Mouse (Mus musculus): ENCODE results near the gene Cyp19a1.

Gene Cyp19a1

DNA sequence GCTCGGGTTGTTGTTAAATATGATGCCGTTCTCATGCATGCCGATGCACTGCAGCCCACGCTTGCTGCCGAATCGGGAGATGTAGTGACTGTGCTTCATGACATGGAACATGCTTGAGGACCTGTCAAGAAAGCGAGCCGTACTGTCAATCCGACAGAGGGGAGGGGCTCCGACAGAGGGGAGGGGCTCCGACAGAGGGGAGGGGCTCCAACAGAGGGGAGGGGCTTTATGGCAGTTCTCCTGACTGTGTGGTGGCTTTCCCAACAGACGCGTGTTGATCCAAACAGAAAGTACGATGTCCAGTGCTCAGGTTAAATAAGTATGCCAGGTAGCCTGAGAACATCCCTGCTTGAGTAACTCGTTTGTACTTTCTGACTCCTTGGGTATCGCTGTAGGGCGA, 87.7 kb downstream of the Cyp19a1 start:
- no peak for DNase-seq (ENCODE audit: low read depth, low spot score)

DNA sequence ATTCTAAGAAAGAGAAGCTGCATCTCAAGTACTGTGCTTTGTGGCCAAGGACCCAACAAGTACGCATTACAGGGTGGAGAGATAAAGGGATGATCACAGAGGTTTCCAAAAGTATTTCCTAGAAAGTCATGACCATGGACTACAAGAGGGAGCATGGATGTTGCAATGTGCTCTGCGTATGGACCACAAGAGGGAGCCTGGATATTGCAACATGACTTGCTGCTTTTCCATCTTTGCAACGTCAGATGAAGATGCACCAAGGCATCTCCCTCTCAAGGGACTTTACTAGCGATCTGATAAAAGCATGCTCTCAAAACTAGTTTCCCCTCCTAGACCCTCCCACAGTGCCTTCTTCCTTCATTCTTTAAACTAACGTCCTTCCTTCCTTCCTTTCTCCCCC, 98.4 kb downstream of the Cyp19a1 start:
- no peak for DNase-seq (ENCODE audit: low read depth, low spot score)

DNA sequence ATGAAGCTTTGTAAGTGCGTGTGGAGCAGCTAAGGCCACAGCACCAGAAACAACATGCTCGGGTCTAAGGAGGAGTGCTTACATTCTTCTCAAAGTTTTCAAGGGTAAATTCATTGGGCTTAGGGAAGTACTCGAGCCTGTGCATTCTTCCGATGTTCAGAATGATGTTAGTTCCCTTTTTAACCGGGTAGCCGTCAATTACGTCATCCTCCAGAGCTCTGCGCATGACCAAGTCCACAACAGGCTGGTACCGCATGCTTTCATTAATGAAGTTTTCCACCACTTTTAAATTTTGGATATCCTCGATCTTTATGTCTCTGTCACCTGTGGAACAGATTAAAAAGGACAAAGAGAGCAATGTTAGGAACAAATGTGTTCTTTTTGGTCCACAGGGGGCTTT, 99.5 kb downstream of the Cyp19a1 start:
- no peak for DNase-seq (ENCODE audit: low read depth, low spot score)

DNA sequence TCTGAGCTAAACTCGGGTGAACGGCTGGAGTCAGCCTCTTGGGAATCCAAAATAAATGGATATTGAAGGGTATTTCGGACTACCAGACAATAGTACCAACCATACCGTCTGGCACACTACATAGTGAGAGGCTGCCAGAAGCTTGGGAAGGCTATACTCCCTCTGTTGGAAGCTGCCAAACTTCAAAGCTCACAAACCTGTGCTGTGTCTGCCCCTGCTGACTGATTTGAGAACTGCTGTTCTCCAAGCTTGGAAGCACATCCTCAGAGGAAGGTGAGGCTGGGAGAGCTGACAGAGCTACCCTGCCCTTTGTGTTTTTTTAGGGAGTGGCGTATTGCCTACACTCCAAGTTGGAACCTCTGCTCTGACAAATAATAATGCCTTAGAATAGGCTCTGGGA, 104.8 kb downstream of the Cyp19a1 start:
- no peak for DNase-seq (ENCODE audit: low read depth, low spot score)

DNA sequence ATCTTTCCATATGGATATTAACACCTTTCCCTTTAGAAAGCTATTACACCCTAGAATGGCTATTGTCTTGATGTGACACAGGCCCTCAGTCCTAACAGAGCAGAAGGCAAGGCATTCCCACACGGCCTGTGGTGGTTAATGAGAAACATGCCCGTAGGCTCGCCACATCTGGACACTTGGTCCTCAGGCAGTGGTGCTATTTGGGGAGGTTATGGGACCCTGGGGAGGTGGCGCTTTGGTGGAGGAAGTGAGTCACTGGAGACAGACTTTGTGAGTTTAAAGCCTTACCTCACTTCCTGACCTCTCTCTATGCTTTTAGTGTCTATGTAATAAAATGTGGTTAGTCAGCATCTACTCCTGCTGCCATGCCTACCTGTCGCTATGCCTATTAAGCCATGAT, 114.2 kb downstream of the Cyp19a1 start:
- DNase-seq (ENCODE audit: low read depth, low spot score), result no peak

DNA sequence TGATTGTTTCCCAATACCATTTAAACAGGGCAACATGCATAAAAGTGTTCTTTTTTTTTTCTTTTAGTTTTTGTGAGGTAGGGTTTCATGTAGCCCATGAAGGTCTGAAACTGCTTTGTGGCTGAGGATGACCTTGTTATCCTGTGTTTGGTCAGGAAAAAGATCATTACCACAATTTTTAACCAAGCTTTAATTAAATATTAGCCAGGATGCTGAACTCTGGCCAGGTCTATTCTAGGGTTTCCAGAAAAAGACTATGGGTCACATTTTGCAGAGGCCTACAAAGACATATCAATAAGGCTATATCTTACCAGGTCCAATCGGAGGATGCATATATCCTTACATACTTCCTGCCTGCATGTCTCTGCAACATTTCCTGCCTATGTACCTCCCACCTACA, 128.7 kb downstream of the Cyp19a1 start:
- no peak for DNase-seq (ENCODE audit: low read depth, low spot score)

All from retina, adult 2 months (tissue).